Mouse (Mus musculus): ENCODE results near the gene Jph2. TPM values are rescaled to one million over a fixed set of nuclear protein-coding genes. Genes with fewer than 3 reads are reported as not detected.

Jph2 gene
- polyA plus RNA-seq, 1 experiment from 2014 or later: not detected

- no peaks in the 10 kb centered on the region for H3K36me3 ChIP-seq (ENCODE audit: inconsistent target)
- H3K79me2 ChIP-seq (ENCODE audit: inconsistent target): no peaks in the 10 kb centered on the region
- 90% methylated on average over 16 of the region's 16 CpGs for WGBS (ENCODE audit: missing documents)
- no peak overlapping the region for H3K4me3 ChIP-seq (ENCODE audit: inconsistent target)
- H3K27ac ChIP-seq: no peak overlapping the region
Measured at GRCm38 (mm10) chr2:163360858-163361623, 36.8 kb downstream of the Jph2 start.

- Histone ChIP-seq H3K4me3 (ENCODE audit: inconsistent target) (no peak overlapping the region), H3K27ac (no peak overlapping the region), H3K79me2 (ENCODE audit: inconsistent target) (no peaks in the 10 kb centered on the region), H3K36me3 (ENCODE audit: inconsistent target) (no peaks in the 10 kb centered on the region)
- WGBS (ENCODE audit: missing documents): 88% methylated on average over 2 of the region's 2 CpGs
Measured at GRCm38 (mm10) chr2:163359253-163359652, 38.5 kb downstream of the Jph2 start.

DNA sequence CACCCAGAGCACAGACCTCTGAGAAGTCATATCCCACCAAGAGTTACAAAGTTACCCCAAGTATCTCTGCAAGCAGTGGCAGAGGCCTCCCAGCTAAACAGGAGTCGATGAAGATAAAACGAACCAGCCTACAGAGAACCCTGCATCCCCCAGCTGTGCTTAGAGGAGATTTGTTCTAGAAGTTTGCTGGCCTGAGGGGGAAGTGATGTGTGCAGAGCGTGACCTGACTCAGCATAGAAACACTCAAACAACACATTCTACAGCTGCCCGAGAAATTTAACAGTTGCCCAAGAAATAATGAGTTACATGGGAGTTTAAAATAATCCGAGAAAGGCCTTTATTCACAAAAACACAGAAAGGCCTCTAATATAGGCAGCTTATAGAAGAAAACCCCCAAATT, 39.1 kb downstream of the Jph2 start:
- Histone ChIP-seq H3K36me3 (ENCODE audit: inconsistent target) (no peaks in the 10 kb centered on the region), H3K4me3 (ENCODE audit: inconsistent target) (no peak overlapping the region), H3K79me2 (ENCODE audit: inconsistent target) (no peaks in the 10 kb centered on the region), H3K27ac (no peak overlapping the region)
- 61% methylated on average over 5 of the region's 5 CpGs for WGBS (ENCODE audit: missing documents)

DNA sequence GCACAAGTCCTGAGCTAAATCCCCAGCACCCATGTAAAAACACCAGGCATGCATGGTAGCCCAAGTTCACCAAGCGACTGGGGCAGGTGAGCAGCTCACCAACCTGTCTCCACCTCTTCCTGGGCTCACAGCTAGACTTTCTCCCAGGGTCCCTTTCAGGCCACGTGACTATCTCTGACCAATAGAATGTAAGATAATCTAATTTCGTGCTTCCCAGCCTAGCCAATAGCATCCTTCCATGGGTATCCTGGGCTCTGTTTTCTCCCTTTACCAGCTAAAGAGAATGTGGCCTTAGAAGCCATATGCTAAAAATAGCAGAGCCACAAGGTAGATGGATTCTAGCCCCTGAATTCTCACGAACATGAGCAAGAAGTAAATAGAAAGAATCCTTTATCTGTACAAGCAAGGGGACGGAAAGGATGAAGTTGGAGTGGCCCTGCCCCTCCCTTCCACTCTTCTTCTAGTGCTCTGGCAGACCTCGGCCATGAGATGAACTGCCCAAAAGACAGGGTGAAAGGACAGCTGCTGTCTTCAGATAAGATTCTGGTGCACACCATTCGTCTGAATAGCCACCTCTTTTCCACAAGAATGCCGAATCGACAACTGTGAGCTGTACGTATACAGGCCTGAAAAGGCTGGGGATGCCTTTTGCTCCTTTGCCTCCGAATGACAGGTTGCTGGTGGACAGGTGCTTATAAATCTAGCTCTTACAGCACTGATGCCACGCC, 41.5 kb downstream of the Jph2 start:
- Histone ChIP-seq H3K79me2 (ENCODE audit: inconsistent target) (no peaks in the 10 kb centered on the region), H3K4me3 (ENCODE audit: inconsistent target) (no peak overlapping the region), H3K27ac (no peak overlapping the region), H3K36me3 (ENCODE audit: inconsistent target) (no peaks in the 10 kb centered on the region)
- 95% methylated on average over 12 of the region's 12 CpGs for WGBS (ENCODE audit: missing documents)

DNA sequence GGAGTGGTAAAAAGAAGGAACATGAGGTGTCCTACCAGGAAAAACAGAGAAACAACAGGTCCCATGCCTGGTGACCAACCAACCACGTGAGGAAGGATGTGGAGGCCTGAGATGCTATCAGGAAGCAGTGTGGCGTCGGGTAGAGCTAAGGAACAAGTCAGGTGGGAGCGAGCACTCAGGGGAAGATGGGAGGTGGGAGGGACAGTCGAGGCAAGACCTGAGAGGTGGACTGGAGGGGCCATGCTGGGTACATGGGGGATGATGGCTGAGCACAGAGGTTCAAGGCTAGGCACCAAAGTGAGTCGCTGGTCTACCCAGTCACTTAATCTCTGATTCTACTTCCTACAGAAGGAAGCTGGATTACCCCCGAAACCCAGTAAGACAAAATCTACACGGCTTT, 42.1 kb downstream of the Jph2 start:
- Histone ChIP-seq H3K27ac (no peak overlapping the region), H3K4me3 (ENCODE audit: inconsistent target) (no peak overlapping the region), H3K79me2 (ENCODE audit: inconsistent target) (no peaks in the 10 kb centered on the region), H3K36me3 (ENCODE audit: inconsistent target) (no peaks in the 10 kb centered on the region)
- 34% methylated on average over 8 of the region's 8 CpGs for WGBS (ENCODE audit: missing documents)

GRCm38 (mm10) chr2:163353731-163354130, 44.1 kb downstream of the Jph2 start:
- Histone ChIP-seq H3K36me3 (ENCODE audit: inconsistent target) (no peaks in the 10 kb centered on the region), H3K27ac (no peak overlapping the region), H3K4me3 (ENCODE audit: inconsistent target) (no peak overlapping the region), H3K79me2 (ENCODE audit: inconsistent target) (no peaks in the 10 kb centered on the region)
- WGBS (ENCODE audit: missing documents): 85% methylated on average over 7 of the region's 7 CpGs

DNA sequence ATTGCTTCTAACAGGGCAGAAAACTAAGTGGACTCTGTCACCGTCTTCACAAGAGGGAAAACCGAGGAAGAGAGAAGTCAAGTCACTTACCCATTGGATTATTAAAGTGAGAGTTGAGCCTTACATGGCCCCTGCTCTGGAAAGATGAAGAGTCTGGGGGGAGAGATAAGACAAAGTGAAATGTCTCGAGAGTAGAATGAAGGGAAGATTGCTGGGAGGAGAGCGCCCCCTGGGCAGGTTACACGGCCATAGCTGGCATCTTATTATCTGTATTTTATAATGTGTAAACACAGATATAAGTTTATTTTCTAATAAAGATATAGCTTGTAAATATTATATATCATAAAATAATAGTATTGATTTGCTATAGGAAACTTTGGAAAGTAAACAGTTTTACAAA, 47.4 kb downstream of the Jph2 start:
- Histone ChIP-seq H3K36me3 (ENCODE audit: inconsistent target) (no peaks in the 10 kb centered on the region), H3K27ac (no peak overlapping the region), H3K79me2 (ENCODE audit: inconsistent target) (no peaks in the 10 kb centered on the region), H3K4me3 (ENCODE audit: inconsistent target) (no peak overlapping the region)
- 49% methylated on average over 4 of the region's 5 CpGs for WGBS (ENCODE audit: missing documents)

GRCm38 (mm10) chr2:163349411-163349810, 48.4 kb downstream of the Jph2 start:
- Histone ChIP-seq H3K36me3 (ENCODE audit: inconsistent target) (no peaks in the 10 kb centered on the region), H3K79me2 (ENCODE audit: inconsistent target) (no peaks in the 10 kb centered on the region), H3K4me3 (ENCODE audit: inconsistent target) (no peak overlapping the region), H3K27ac (no peak overlapping the region)
- WGBS (ENCODE audit: missing documents): 80% methylated on average over 9 of the region's 9 CpGs

DNA sequence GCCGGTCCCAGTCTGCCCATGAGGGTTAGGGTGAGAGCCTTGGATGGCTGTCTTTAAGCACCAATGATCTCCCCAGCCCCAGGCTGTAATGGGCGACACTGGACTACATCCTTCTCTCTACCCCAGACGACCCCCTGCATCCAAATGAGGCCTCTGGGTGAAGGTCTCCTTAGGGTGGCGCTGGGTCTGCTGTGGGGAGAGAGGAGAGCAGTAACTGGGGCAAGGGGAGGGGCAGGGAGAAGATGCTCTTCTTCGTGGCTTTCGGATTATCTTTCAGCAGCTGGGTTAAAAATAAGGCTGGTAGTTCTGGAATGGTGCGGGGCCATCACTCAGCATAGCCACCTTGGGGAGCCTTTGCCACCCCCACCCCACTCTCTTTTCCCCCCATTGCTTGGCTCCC, 49.1 kb downstream of the Jph2 start:
- no peak overlapping the region for H3K27ac ChIP-seq
- H3K79me2 ChIP-seq (ENCODE audit: inconsistent target): no peaks in the 10 kb centered on the region

GRCm38 (mm10) chr2:163347517-163348184, 50.1 kb downstream of the Jph2 start:
- Histone ChIP-seq H3K27ac (no peak overlapping the region), H3K79me2 (ENCODE audit: inconsistent target) (no peaks in the 10 kb centered on the region), H3K4me3 (ENCODE audit: inconsistent target) (no peak overlapping the region), H3K36me3 (ENCODE audit: inconsistent target) (no peaks in the 10 kb centered on the region)
- 84% methylated on average over 8 of the region's 8 CpGs for WGBS (ENCODE audit: missing documents)

More for the DNA sequence above, 49.1 kb downstream of the Jph2 start:
- H3K4me3 ChIP-seq (ENCODE audit: inconsistent target): no peak overlapping the region
- no peaks in the 10 kb centered on the region for H3K36me3 ChIP-seq (ENCODE audit: inconsistent target)
- WGBS (ENCODE audit: missing documents): 84% methylated on average over 7 of the region's 7 CpGs

DNA sequence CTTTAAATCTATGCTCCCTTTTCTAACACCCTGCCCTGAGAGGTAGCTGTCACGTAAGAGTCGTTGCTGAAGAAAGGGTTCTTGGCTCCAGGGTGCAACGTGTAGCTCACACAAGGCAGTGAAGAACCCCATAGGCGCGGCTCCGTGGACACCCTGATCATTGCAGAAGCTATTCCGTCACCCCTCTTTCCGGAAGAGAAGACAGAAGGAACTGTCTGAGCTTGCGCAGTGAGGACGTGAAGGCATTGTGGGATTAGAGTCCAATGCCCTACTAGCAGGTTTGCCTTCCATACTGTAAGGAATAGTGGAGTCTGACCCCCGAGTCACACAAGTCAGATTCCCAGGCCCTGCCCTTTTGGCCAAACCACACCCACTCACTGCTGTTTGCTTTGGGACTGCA, 51.3 kb downstream of the Jph2 start:
- Histone ChIP-seq H3K79me2 (ENCODE audit: inconsistent target) (no peaks in the 10 kb centered on the region), H3K4me3 (ENCODE audit: inconsistent target) (no peak overlapping the region), H3K36me3 (ENCODE audit: inconsistent target) (no peaks in the 10 kb centered on the region), H3K27ac (no peak overlapping the region)
- 84% methylated on average over 11 of the region's 11 CpGs for WGBS (ENCODE audit: missing documents)

- H3K79me2 ChIP-seq (ENCODE audit: inconsistent target): no peaks in the 10 kb centered on the region
- H3K36me3 ChIP-seq (ENCODE audit: inconsistent target): no peaks in the 10 kb centered on the region
- 89% methylated on average over 13 of the region's 13 CpGs for WGBS (ENCODE audit: missing documents)
- no peak overlapping the region for H3K4me3 ChIP-seq (ENCODE audit: inconsistent target)
- no peak overlapping the region for H3K27ac ChIP-seq
Measured at GRCm38 (mm10) chr2:163344976-163345660, 52.7 kb downstream of the Jph2 start.

GRCm38 (mm10) chr2:163343671-163344070, 54.1 kb downstream of the Jph2 start:
- 98% methylated on average over 3 of the region's 4 CpGs for WGBS (ENCODE audit: missing documents)
- H3K27ac ChIP-seq: no peak overlapping the region
- H3K36me3 ChIP-seq (ENCODE audit: inconsistent target): no peaks in the 10 kb centered on the region
- no peaks in the 10 kb centered on the region for H3K79me2 ChIP-seq (ENCODE audit: inconsistent target)
- H3K4me3 ChIP-seq (ENCODE audit: inconsistent target): no peak overlapping the region

GRCm38 (mm10) chr2:163340263-163340662, 57.5 kb downstream of the Jph2 start:
- H3K27ac ChIP-seq: no peak overlapping the region
- no peaks in the 10 kb centered on the region for H3K79me2 ChIP-seq (ENCODE audit: inconsistent target)
- WGBS (ENCODE audit: missing documents): 31% methylated on average over 9 of the region's 9 CpGs
- no peaks in the 10 kb centered on the region for H3K36me3 ChIP-seq (ENCODE audit: inconsistent target)
- no peak overlapping the region for H3K4me3 ChIP-seq (ENCODE audit: inconsistent target)

Data from macrophage (primary cell).